Mouse (Mus musculus) midbrain, embryonic 11.5 days (tissue): ENCODE results near the gene Hpf1. TPM values are rescaled to one million over a fixed set of nuclear protein-coding genes. Genes with fewer than 3 reads are reported as not detected.

Experiments
- ATAC-seq: fragments of 200-750 bp; cut with Nextera tagmentation; 2 replicates; pipeline ENCODE4 v1.8.0; 2017; ENCODE audit warnings: moderate TSS enrichment, moderate library complexity; ENCODE audit not compliant: low FRiP score
- DNase-seq: peaks from one replicate; pipeline ENCODE4 v3.0.0; 2015; ENCODE audit warnings: low spot score; ENCODE audit errors: missing footprints
- H3K27ac ChIP-seq: fragments of 300-500 bp; sonication (generic); 2 replicates; pipeline ENCODE4 v1.5.1; 2014; ENCODE audit warnings: low read depth, low read length
- H3K27me3 ChIP-seq: fragments of 300-500 bp; sonication (generic); 2 replicates; pipeline ENCODE4 v1.6.1; 2014; ENCODE audit warnings: mild to moderate bottlenecking, low read length, moderate library complexity, mixed read lengths; ENCODE audit not compliant: control insufficient read depth, insufficient read depth
- H3K36me3 ChIP-seq: fragments of 300-500 bp; sonication (generic); 2 replicates; pipeline ENCODE4 v1.6.1; 2014; ENCODE audit warnings: mild to moderate bottlenecking, low read length, moderate library complexity, mixed read lengths; ENCODE audit not compliant: control insufficient read depth, insufficient read depth
- H3K4me1 ChIP-seq: fragments of 300-500 bp; sonication (generic); 2 replicates; pipeline ENCODE4 v1.6.1; 2014; ENCODE audit warnings: low read length; ENCODE audit not compliant: control insufficient read depth, insufficient read depth
- H3K4me2 ChIP-seq: fragments of 300-500 bp; sonication (generic); 2 replicates; pipeline ENCODE4 v1.6.1; 2014; ENCODE audit warnings: mild to moderate bottlenecking, moderate library complexity
- H3K4me3 ChIP-seq: fragments of 300-500 bp; sonication (generic); 2 replicates; pipeline ENCODE4 v1.5.1; 2014; ENCODE audit warnings: low read depth, low read length
- H3K9ac ChIP-seq: fragments of 300-500 bp; sonication (generic); 2 replicates; pipeline ENCODE4 v1.6.1; 2014; ENCODE audit warnings: low read length
- H3K9me3 ChIP-seq: fragments of 300-500 bp; sonication (generic); 2 replicates; pipeline ENCODE4 v1.6.1; 2016; ENCODE audit warnings: low read length; ENCODE audit not compliant: control insufficient read depth
- WGBS: fragments of 180-500 bp; shearing (Covaris S2); extraction: QIAGEN DNeasy Blood & Tissue Kit; methylation state at CpG from one replicate; pipeline ENCODE4 v1.1.7; 2014; 5-methylcytosine and 5-hydroxymethylcytosine counted together
- polyA plus RNA-seq: library from polyadenylated mRNA; unstranded; fragments of >200 nt; fragmentation: Nextera tagmentation; extraction: Ambion mirVana; gene quantifications from 2 replicates; pipeline ENCODE4 v1.2.1, GENCODE M21; 2014

Hpf1 gene
- polyA plus RNA-seq, 1 experiment from 2014 or later, result 138 TPM

- Histone ChIP-seq H3K9me3 (no peaks in the 10 kb centered on the region), H3K27ac (no peak overlapping the region), H3K4me1 (peaks cover 4% of the 10 kb centered on the region), H3K4me3 (no peak overlapping the region), H3K4me2 (no peak overlapping the region), H3K27me3 (no peaks in the 10 kb centered on the region), H3K9ac (no peak overlapping the region), H3K36me3 (no peaks in the 10 kb centered on the region)
- DNase-seq, result no peak
- no peak for ATAC-seq
- 90% methylated on average over 7 of the region's 7 CpGs for WGBS
Measured at GRCm38 (mm10) chr8:60956847-60957246, 66.6 kb downstream of the Hpf1 start.

Other genes starting within 250 kb of the Hpf1 start
- 38.6 and 40.4 TPM in 2 replicates for gene Clcn3, start 92.9 kb downstream of the Hpf1 start, polyA plus RNA-seq
- 22.9 and 24.9 TPM in 2 replicates for gene Nek1, start 102.8 kb downstream of the Hpf1 start, polyA plus RNA-seq